Mouse (Mus musculus): ENCODE results near the gene Gpr4.

DNA sequence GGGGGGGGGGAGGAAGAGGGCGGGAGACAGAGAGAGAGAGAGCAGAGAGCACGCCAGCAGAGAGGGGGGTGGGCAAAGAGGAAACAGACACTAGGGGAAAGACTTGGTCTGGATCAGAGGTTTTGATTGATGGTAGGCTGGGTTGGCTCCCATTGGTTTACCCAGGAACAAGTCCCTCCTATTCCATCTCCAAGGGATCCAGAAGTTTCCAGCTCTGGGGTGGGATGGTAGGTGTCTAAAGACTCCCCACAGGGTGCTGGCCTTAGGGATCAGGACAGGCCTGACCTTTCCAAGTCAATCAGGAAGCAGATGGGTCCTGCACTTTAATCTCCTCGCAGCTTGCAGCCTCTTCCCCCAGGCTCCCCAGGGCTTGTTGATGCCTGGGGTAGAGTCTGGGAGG lies 5.6 kb downstream of the Gpr4 start:
- TF ChIP-seq POLR2A (IDR thresholded peaks at IDR 0.05; ENCODE audit: low read depth, low read length) (no peak), CTCF (IDR thresholded peaks at IDR 0.05; ENCODE audit: extremely low read depth, insufficient read depth, insufficient read length, insufficient replicate concordance) (no peak)

Data from spleen, adult 2 months (tissue).